Mouse (Mus musculus) intestine, postnatal 0 days (tissue): ENCODE measurements around the gene Fbxo17. TPM values are rescaled to one million over a fixed set of nuclear protein-coding genes. Genes with fewer than 3 reads are reported as not detected.

Experiments used
- ATAC-seq: fragments of 200-750 bp; cut with Nextera tagmentation; 2 replicates; pipeline ENCODE4 v1.8.0; 2017; ENCODE audit warnings: mild to moderate bottlenecking, moderate TSS enrichment, moderate library complexity
- H3K27ac ChIP-seq: fragments of 300-500 bp; sonication (generic); 2 replicates; pipeline ENCODE4 v1.5.1; 2014; ENCODE audit warnings: mild to moderate bottlenecking, low read depth, low read length, moderate library complexity
- H3K27me3 ChIP-seq: fragments of 300-500 bp; sonication (generic); replicated peaks from 2 replicates; pipeline ENCODE4 v1.6.1; 2014; ENCODE audit warnings: low read length, mixed read lengths; ENCODE audit not compliant: control insufficient read depth, insufficient read depth
- H3K36me3 ChIP-seq: fragments of 300-500 bp; sonication (generic); 2 replicates; pipeline ENCODE4 v1.6.1; 2014; ENCODE audit warnings: mild to moderate bottlenecking, moderate library complexity; ENCODE audit not compliant: control insufficient read depth, insufficient read depth
- H3K4me1 ChIP-seq: fragments of 300-500 bp; sonication (generic); replicated peaks from 2 replicates; pipeline ENCODE4 v1.6.1; 2014; ENCODE audit warnings: antibody characterized with exemption, low read length, mixed read lengths; ENCODE audit not compliant: control insufficient read depth, insufficient read depth
- H3K4me2 ChIP-seq: fragments of 300-500 bp; sonication (generic); replicated peaks from 2 replicates; pipeline ENCODE4 v1.6.1; 2014; ENCODE audit warnings: low read depth, mild to moderate bottlenecking, moderate library complexity
- H3K4me3 ChIP-seq: fragments of 300-500 bp; sonication (generic); 2 replicates; pipeline ENCODE4 v1.5.1; 2014; ENCODE audit warnings: low read depth, low read length
- H3K9ac ChIP-seq: fragments of 300-500 bp; sonication (generic); 2 replicates; pipeline ENCODE4 v1.6.1; 2014; ENCODE audit warnings: mild to moderate bottlenecking, low read depth, low read length
- H3K9me3 ChIP-seq: fragments of 300-500 bp; sonication (generic); 2 replicates; pipeline ENCODE4 v1.6.1; 2016; ENCODE audit warnings: mixed run types; ENCODE audit not compliant: control insufficient read depth
- CTCF ChIP-seq: sonication (generic); IDR thresholded peaks from 2 replicates; pipeline ENCODE4 v1.5.1; 2016; ENCODE audit warnings: low read depth, mild to moderate bottlenecking, control low read depth, antibody characterized with exemption, moderate library complexity
- WGBS: fragments of 180-500 bp; shearing (Covaris S2); extraction: QIAGEN DNeasy Blood & Tissue Kit; methylation state at CpG from one replicate; pipeline ENCODE4 v1.1.7; 2014; 5-methylcytosine and 5-hydroxymethylcytosine counted together
- polyA plus RNA-seq: library from polyadenylated mRNA; unstranded; fragments of >200 nt; fragmentation: Nextera tagmentation; extraction: Ambion mirVana; gene quantifications from 2 replicates; pipeline ENCODE4 v1.2.1, GENCODE M21; 2015

Fbxo17 gene
- polyA plus RNA-seq, 1 experiment from 2014 or later = 1.6 TPM

DNA sequence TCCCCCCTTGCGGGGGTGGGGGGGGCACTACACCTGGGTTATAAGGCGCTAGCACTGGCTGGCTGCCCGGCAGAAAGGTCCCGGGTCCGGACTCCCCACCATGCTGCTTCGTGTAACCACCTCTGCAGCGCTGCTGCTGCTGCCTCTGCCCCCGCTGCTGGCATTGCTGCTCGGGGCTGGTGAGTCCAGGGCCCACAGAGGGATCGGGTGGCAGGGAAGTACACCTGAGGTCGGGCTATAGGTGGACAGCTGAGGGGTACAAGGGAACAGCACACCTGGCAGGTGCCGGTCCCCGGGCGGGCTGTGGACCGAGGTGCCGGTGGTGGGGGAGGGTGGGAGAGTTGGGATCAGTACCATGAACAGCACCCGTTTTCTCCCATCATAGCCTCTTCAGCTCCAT, 39.5 kb downstream of the Fbxo17 start, which contains the start of gene Ccer2:
Gene Ccer2, plus strand, starts transcription at position 96 of the 400 bp plus-strand sequence.
- H3K36me3 ChIP-seq = peaks cover 42% of the 10 kb centered on the region
- no peaks in the 10 kb centered on the region for H3K9me3 ChIP-seq
- no peak within 1 kb of the TSS for H3K27ac ChIP-seq
- H3K4me2 ChIP-seq = no peak within 1 kb of the TSS
- H3K4me3 ChIP-seq = no peak within 1 kb of the TSS
- no peaks in the 10 kb centered on the region for H3K4me1 ChIP-seq
- no peak for TF ChIP-seq CTCF
- H3K9ac ChIP-seq = no peak within 1 kb of the TSS
- H3K27me3 ChIP-seq = peaks cover 10% of the 10 kb centered on the region; the same call in 1 of the 2 replicates
- WGBS = 4% methylated on average over 17 of the region's 17 CpGs
- no peak for ATAC-seq

DNA sequence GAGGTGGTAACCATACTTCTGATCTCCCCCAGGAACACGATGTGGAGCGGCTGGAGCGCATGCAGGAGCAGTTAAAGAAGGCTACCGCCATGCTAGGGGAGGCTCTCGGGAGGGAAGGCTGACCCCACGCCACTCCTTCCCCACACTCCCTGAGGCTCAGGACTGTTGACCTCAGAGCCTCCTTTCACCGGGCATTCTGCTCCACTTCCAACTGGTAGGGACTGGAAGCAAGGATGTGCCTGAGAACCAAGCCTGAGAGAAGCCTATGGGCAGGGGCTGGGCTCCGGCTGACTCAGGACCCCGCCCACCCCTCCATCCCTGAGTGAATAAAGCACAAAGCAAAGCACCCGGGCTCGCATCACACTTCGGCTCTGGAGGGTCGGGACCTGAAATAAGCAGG, 42.0 kb downstream of the Fbxo17 start:
- Histone ChIP-seq H3K4me3 (no peak overlapping the region), H3K4me2 (no peak overlapping the region), H3K9ac (no peak overlapping the region), H3K36me3 (peaks cover 57% of the 10 kb centered on the region), H3K4me1 (no peaks in the 10 kb centered on the region), H3K9me3 (no peaks in the 10 kb centered on the region), H3K27me3 (peaks cover 10% of the 10 kb centered on the region; the same call in 1 of the 2 replicates), H3K27ac (no peak overlapping the region)
- no peak for TF ChIP-seq CTCF
- no peak for ATAC-seq
- WGBS = 82% methylated on average over 13 of the region's 13 CpGs

DNA sequence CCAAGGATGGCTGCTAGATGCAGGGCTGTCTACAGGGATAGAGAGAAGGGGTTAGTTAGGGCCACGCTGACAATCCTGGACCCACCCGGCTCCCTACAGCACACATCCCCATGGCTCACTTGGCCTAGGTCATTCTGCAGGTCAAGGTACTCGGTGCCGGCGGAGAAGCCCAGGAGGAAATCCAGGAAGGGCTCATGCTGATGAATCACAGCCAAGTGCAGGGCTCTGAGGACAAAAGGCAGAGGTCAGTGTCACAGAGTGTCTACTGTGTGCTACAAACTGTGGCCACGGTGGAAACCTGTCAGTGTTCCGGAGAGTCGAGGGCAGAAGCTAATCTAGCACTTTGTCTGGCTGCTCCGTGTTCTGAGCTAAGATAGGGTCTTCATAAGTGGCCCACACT, 45.3 kb downstream of the Fbxo17 start:
- peaks cover 52% of the 10 kb centered on the region for H3K36me3 ChIP-seq
- 91% methylated on average over 9 of the region's 9 CpGs for WGBS
- H3K4me2 ChIP-seq = no peak overlapping the region
- H3K27ac ChIP-seq = no peak overlapping the region
- no peak overlapping the region for H3K4me3 ChIP-seq
- ATAC-seq = no peak
- no peak for TF ChIP-seq CTCF
- no peaks in the 10 kb centered on the region for H3K9me3 ChIP-seq
- H3K4me1 ChIP-seq = no peaks in the 10 kb centered on the region
- H3K27me3 ChIP-seq = no peaks in the 10 kb centered on the region
- no peak overlapping the region for H3K9ac ChIP-seq

DNA sequence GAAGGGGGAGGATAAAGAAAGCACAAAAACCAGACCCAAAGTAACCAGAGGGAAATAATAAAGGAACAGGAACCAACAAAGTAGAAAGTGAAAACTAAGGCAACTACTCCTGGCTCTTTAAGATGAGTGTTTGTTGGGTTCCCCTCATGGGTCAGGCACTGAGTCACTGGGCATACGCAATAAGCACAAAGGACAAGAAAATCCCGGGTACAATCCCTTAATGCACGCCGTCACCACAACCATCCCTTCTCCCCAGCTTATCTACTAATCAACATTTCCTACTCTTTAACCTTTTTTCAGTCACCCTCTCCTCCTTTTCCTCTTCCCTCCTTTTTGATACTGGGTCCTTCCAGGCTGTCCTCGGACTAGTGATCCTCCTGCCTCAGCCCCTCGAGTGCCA, 48.6 kb downstream of the Fbxo17 start:
- WGBS = 78% methylated on average over 6 of the region's 6 CpGs
- Histone ChIP-seq H3K27me3 (no peaks in the 10 kb centered on the region), H3K4me3 (no peak overlapping the region), H3K36me3 (peaks cover 31% of the 10 kb centered on the region), H3K4me1 (no peaks in the 10 kb centered on the region), H3K27ac (no peak overlapping the region), H3K9ac (0 out of 2 replicates have a peak overlapping the region, but pooled peaks have one; percentile 65), H3K9me3 (no peaks in the 10 kb centered on the region), H3K4me2 (peak overlapping the region; percentile 70)
- no peak for ATAC-seq
- no peak for TF ChIP-seq CTCF

DNA sequence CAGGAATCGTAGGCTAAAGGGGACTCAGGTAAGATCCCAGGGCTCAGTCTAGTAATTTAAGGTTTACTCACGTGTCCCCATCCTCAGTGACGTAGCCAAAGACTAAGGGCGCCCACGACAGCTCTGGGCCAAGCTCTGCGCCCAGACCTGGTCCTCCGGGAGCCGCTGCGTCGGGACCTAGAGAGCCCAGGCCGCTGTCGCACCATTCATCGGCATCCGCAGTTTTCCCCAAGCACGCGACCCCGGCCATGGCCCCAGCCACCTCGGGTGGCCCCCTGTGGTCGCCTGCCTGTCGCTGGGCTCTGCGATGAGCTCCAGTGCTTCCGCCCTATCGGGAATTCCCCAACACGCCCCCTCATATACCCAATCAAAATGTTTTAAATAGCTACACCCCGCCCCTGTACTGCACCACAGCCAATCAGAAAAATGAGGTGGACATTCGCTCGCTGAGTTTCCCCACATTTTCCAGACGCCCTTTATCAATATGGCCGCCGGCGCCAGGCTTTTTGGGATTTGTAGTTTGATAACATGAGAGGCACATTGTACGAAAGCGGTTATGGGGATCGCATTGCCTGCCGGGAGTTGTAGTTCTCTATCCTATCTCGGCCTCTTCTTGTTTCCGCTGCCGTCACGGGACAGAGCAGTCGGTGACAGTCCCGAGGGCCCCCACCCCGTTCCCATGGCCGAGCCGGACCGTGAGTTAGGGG, 49.7 kb downstream of the Fbxo17 start, which contains the start of gene Sirt2:
Gene Sirt2, plus strand, starts transcription at position 563 of the 707 bp plus-strand sequence.
- Histone ChIP-seq H3K36me3 (peaks cover 20% of the 10 kb centered on the region), H3K9me3 (no peaks in the 10 kb centered on the region), H3K4me2 (peak within 1 kb of the TSS; percentile 70), H3K4me1 (no peaks in the 10 kb centered on the region), H3K27me3 (no peaks in the 10 kb centered on the region), H3K9ac (peak within 1 kb of the TSS; percentile 82), H3K4me3 (peak within 1 kb of the TSS; percentile 73), H3K27ac (no peak within 1 kb of the TSS)
- 0% methylated on average over 45 of the region's 45 CpGs for WGBS
- peak; percentile 97 for ATAC-seq
- TF ChIP-seq CTCF = peak; percentile 19; the same call in 1 of the 2 replicates

DNA sequence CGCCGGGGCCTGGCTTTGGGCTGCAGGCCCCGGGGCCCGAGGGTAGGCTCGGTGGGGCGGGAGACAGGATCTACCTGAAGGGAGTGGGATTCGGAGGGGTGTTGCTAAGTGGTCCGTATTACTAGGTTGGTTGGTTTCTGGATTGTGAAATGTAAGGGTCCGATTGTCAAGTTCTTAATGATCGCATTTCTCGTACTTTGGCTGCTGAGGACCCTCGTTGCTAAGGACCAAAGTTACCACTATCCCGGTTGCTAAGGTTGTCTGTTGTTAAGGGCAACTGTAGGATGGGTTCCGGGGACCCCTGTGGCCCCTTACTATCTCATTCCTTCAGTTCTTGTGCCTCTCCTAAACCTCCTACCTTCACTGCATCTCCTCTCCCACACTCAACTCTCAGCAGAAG, 50.3 kb downstream of the Fbxo17 start:
- H3K36me3 ChIP-seq = peaks cover 14% of the 10 kb centered on the region
- WGBS = 4% methylated on average over 14 of the region's 14 CpGs
- no peaks in the 10 kb centered on the region for H3K4me1 ChIP-seq
- ATAC-seq = no peak
- H3K9ac ChIP-seq = peak overlapping the region; percentile 82
- H3K27me3 ChIP-seq = no peaks in the 10 kb centered on the region
- no peak for TF ChIP-seq CTCF
- H3K27ac ChIP-seq = no peak overlapping the region
- peak overlapping the region; percentile 73 for H3K4me3 ChIP-seq
- H3K9me3 ChIP-seq = no peaks in the 10 kb centered on the region
- H3K4me2 ChIP-seq = peak overlapping the region; percentile 70
